Mouse (Mus musculus) cerebellum, adult 9-11 months (tissue): ENCODE results near the gene 9230102O04Rik.

Source experiments
- DNase-seq: peaks from one replicate; pipeline ENCODE4 v3.0.0; 2022

9230102O04Rik gene

GRCm38 (mm10) chr2:9867092-9867825 lies 22.1 kb downstream of the 9230102O04Rik start:
- DNase-seq, result no peak

DNA sequence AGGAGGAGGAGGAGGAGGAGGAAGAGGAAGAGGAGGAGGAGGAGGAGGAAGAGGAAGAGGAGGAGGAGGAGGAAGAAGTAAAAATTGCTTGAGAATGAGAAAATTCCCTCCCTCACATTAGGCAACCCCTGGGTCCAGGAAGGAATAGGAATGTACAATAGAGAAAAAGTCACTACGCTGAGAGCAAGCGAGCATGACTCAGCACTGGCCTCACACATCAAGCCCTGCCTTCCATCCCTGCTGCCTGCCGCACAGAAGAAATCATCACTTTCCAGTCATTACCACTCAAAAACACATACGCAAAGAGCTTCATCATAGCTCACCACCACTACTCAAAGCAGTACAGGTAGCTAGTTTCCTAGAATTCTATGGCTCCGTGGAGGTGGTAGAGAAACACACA lies 28.6 kb downstream of the 9230102O04Rik start:
- DNase-seq, result no peak

GRCm38 (mm10) chr2:9855861-9856260 lies 33.5 kb downstream of the 9230102O04Rik start:
- DNase-seq, result no peak

- no peak for DNase-seq
These were observed 36.3 kb downstream of the 9230102O04Rik start for GRCm38 (mm10) chr2:9852851-9853576.

DNA sequence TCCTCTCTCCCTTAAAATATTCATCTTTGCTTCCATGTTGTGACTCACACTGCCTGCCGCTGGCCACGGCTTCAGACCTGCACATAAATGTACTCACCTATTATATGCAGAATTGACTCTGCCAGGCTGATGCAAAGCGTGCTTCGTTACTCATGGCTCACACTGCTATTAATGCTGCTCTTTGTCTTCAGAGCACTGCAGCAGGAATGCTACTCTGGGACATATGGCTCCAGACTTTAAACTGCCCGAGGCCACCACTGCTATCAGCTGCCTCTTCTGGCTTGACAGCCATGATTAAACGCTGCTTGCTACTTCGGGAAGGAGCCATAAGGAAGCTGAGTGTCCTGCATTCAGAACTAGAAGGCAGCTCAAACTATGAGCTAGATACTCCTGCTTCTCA lies 54.1 kb downstream of the 9230102O04Rik start:
- no peak for DNase-seq

DNA sequence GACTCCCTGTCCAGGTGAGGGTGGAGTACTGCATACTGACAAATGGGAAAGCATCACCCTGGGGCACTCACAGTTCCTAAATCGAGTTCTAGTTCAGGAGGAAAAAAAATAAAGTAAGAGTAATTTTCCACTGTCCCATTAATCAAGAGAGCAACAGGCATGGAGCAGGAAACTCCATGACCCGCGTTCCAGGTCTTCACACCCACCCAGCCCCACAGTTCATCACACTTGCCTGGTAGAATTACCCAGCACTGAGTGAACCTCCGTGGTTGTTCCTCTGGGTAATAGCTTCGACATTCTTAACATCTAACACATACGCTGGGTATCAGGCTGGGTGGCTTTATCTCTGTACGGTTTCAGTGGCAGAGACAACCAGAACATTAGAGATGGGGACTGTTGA lies 55.6 kb downstream of the 9230102O04Rik start:
- DNase-seq, result no peak
